Mouse (Mus musculus) ES-E14 (cell line): ENCODE results near the gene Klf4. TPM values are rescaled to one million over a fixed set of nuclear protein-coding genes. Genes with fewer than 3 reads are reported as not detected.
A peak's percentile ranks its signal among the peaks of the same experiment; 100 is the strongest.

ENCODE experiments used
- DNase-seq: peaks from one replicate; pipeline ENCODE4 v3.0.0-alpha.2; 2013; ENCODE audit warnings: low read depth, low spot score
- H3K27ac ChIP-seq: 2 replicates; pipeline ENCODE4 v1.5.1; 2012; ENCODE audit warnings: low read depth, mild to moderate bottlenecking, low read length, moderate library complexity, mixed read lengths; ENCODE audit not compliant: poor library complexity, insufficient read depth, severe bottlenecking
- H3K36me3 ChIP-seq: 2 replicates; pipeline ENCODE4 v1.6.1; 2012; ENCODE audit warnings: mild to moderate bottlenecking, low read length, moderate library complexity, mixed read lengths; ENCODE audit not compliant: control insufficient read depth, poor library complexity, insufficient read depth, severe bottlenecking
- H3K4me1 ChIP-seq, 2 experiments: fragments of 150-350 bp in 1 of 2; sonication (generic) in 1 of 2; 2 replicates each; pipeline ENCODE4 v1.6.1; 2012; ENCODE audit warnings: low read length in 2 of 2, mild to moderate bottlenecking in 1 of 2, mixed read lengths in 1 of 2; ENCODE audit not compliant: control insufficient read depth in 2 of 2, insufficient read depth in 2 of 2, poor library complexity in 1 of 2
- H3K4me3 ChIP-seq, 2 experiments: fragments of 150-350 bp in 1 of 2; sonication (generic) in 1 of 2; 2 replicates each; pipeline ENCODE4 v1.5.1; 2012; ENCODE audit warnings: low read length in 2 of 2, low read depth in 1 of 2, mild to moderate bottlenecking in 1 of 2, mixed read lengths in 1 of 2; ENCODE audit not compliant: insufficient read depth in 1 of 2, poor library complexity in 1 of 2, severe bottlenecking in 1 of 2
- H3K9ac ChIP-seq: 2 replicates; pipeline ENCODE4 v1.6.1; 2012; ENCODE audit warnings: low read depth, mild to moderate bottlenecking, low read length, mixed read lengths; ENCODE audit not compliant: poor library complexity, insufficient read depth, severe bottlenecking
- H3K9me3 ChIP-seq: fragments of 150-350 bp; sonication (generic); 2 replicates; pipeline ENCODE4 v1.6.1; 2012; ENCODE audit warnings: low read depth, mild to moderate bottlenecking, low read length; ENCODE audit not compliant: control insufficient read depth, insufficient read depth
- CHD2 ChIP-seq: IDR thresholded peaks from 2 replicates; pipeline ENCODE4 v1.6.1; 2014; ENCODE audit warnings: mild to moderate bottlenecking, low read depth, low read length, inconsistent platforms
- HCFC1 ChIP-seq: IDR thresholded peaks from 2 replicates; pipeline ENCODE4 v1.6.1; 2012; ENCODE audit warnings: low read length, inconsistent platforms, borderline replicate concordance; ENCODE audit not compliant: insufficient read depth
- MAFK ChIP-seq: IDR thresholded peaks from 2 replicates; pipeline ENCODE4 v1.6.1; 2014; ENCODE audit warnings: mild to moderate bottlenecking, low read depth, low read length, inconsistent platforms; ENCODE audit not compliant: insufficient read depth
- ZC3H11A ChIP-seq: IDR thresholded peaks from 2 replicates; pipeline ENCODE4 v1.6.1; 2012; ENCODE audit warnings: low read depth, mild to moderate bottlenecking, inconsistent platforms, low read length, borderline replicate concordance
- ZNF384 ChIP-seq: IDR thresholded peaks from 2 replicates; pipeline ENCODE4 v1.6.1; 2012; ENCODE audit warnings: low read depth, low read length, inconsistent platforms
- in situ Hi-C, 2 experiments: fragments of 600-800 bp; cut with MboI; formaldehyde crosslinking; loops; one replicate each; pipeline ENCODE4 v1.15.1; 2025; ENCODE audit warnings: low sequenced_read_pairs in 2 of 2, inconsistent platforms in 1 of 2; ENCODE audit not compliant: unreplicated experiment in 2 of 2
- total RNA-seq: library from RNA; depleted of rRNA; stranded (reverse); fragments of 300-350 nt; gene quantifications from 2 replicates; pipeline ENCODE4 v1.2.3, GENCODE M21; 2012

Gene Klf4
- total RNA-seq, 1 experiment: 55.6 TPM

- DNase-seq: no peak
- TF ChIP-seq CHD2 (no peak), ZNF384 (no peak), MAFK (no peak), ZC3H11A (no peak), HCFC1 (no peak)
These were observed 42.9 kb downstream of the Klf4 start for GRCm38 (mm10) chr4:55489328-55489727.

GRCm38 (mm10) chr4:55488604-55489003 lies 43.7 kb downstream of the Klf4 start:
- Histone ChIP-seq H3K9me3 (no peaks in the 10 kb centered on the region), H3K27ac (no peak overlapping the region), H3K9ac (no peak overlapping the region), H3K4me1 (no peaks in the 10 kb centered on the region), H3K36me3 (no peaks in the 10 kb centered on the region), H3K4me3 (no peak overlapping the region)
- TF ChIP-seq HCFC1 (no peak), ZNF384 (no peak), CHD2 (no peak), ZC3H11A (no peak)
- in situ Hi-C loops: no loop called here
- DNase-seq: no peak

More at GRCm38 (mm10) chr4:55489328-55489727, 42.9 kb downstream of the Klf4 start:
- no peaks in the 10 kb centered on the region for H3K36me3 ChIP-seq
- no peak overlapping the region for H3K4me3 ChIP-seq
- no peaks in the 10 kb centered on the region for H3K4me1 ChIP-seq
- no peak overlapping the region for H3K27ac ChIP-seq
- in situ Hi-C loops: no loop called here
- no peak overlapping the region for H3K9ac ChIP-seq
- no peaks in the 10 kb centered on the region for H3K9me3 ChIP-seq

DNA sequence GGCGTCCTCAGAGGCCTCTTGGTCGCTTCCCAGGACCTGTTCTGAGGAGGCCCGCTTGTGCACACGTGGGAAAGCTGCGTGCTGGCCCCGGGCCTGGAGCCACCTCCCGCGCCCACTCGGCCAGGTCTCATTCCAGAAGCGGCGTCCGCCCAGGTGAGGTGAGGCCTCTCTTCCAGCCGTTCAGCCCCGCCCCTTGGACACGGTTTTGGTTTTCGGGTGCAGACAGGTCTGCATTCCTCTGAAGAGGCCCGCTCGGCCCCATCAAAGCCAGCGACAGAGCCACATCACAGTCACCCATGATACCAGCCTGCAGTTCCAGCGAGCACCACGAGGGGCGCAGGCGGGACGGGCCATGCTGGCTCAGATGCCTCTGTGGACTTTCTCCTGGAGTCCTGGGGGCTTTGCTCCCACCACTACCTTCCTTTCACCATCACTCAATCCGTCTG lies 51.9 kb downstream of the Klf4 start:
- DNase-seq: peak; percentile 83
- peak overlapping the region; percentile 80 for H3K27ac ChIP-seq
- H3K4me1 ChIP-seq: peaks cover 10 to 19% of the 10 kb centered on the region in 2 experiments
- in situ Hi-C loops: no loop called here
- peak overlapping the region; percentile 75 for H3K9ac ChIP-seq
- no peaks in the 10 kb centered on the region for H3K9me3 ChIP-seq
- TF ChIP-seq ZC3H11A: no peak; the same call in 1 of the 2 replicates
- no peak for TF ChIP-seq HCFC1
- TF ChIP-seq ZNF384: no peak
- TF ChIP-seq CHD2: no peak
- no peak for TF ChIP-seq MAFK
- H3K36me3 ChIP-seq: no peaks in the 10 kb centered on the region
- H3K4me3 ChIP-seq: peak overlapping the region; percentile 25 to 64

DNA sequence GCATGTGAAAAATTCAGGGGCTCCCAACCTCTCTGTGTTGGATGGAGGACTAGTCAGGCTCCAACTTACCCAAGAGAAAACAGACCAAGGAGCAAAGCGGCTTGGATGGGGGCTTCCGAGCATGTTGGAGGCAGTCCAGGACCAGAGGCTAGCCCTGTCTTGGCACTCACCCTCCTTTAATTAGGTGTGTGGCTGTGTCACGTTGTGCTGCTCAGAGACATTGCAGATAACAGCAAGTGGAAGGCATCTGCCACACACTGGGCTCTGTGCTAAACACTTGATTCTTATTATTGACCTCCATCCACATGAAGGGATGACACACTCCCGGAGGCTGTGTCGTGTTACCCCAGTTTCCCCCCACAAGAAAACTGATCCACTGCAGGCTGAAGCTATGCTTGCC lies 53.9 kb downstream of the Klf4 start:
- peak overlapping the region; percentile 84 for H3K9ac ChIP-seq
- DNase-seq: no peak
- peaks cover 17 to 23% of the 10 kb centered on the region in 2 experiments for H3K4me1 ChIP-seq
- H3K9me3 ChIP-seq: no peaks in the 10 kb centered on the region
- no peaks in the 10 kb centered on the region for H3K36me3 ChIP-seq
- peak overlapping the region; percentile 100 for H3K27ac ChIP-seq
- in situ Hi-C loops: no loop called here
- TF ChIP-seq CHD2 (no peak), ZC3H11A (no peak), MAFK (no peak), ZNF384 (no peak), HCFC1 (no peak)
- peak overlapping the region in 1 of 2 experiments; percentile 40; a peak in 1 of 4 replicates for H3K4me3 ChIP-seq

- peak overlapping the region; percentile 84 for H3K9ac ChIP-seq
- TF ChIP-seq ZC3H11A: peak; percentile 38; the same call in 1 of the 2 replicates
- no peak for TF ChIP-seq MAFK
- TF ChIP-seq CHD2: no peak
- no peak for TF ChIP-seq ZNF384
- TF ChIP-seq HCFC1: 0 out of 2 replicates have a peak, but pooled peaks have one; percentile 42
These were observed 54.3 kb downstream of the Klf4 start for GRCm38 (mm10) chr4:55477933-55478332.

More at GRCm38 (mm10) chr4:55477933-55478332, 54.3 kb downstream of the Klf4 start:
- Histone ChIP-seq H3K27ac (peak overlapping the region; percentile 100), H3K4me3 (peak overlapping the region in 1 of 2 experiments; percentile 40; a peak in 1 of 4 replicates), H3K36me3 (no peaks in the 10 kb centered on the region), H3K4me1 (peaks cover 17 to 24% of the 10 kb centered on the region in 2 experiments), H3K9me3 (no peaks in the 10 kb centered on the region)
- no peak for DNase-seq
- in situ Hi-C loops: no loop called here
